Mouse (Mus musculus) embryonic facial prominence, embryonic 12.5 days (tissue): ENCODE data around the gene Ltc4s. TPM values are rescaled to one million over a fixed set of nuclear protein-coding genes. Genes with fewer than 3 reads are reported as not detected.

Experiments used
- ATAC-seq: fragments of 200-750 bp; cut with Nextera tagmentation; 2 replicates; pipeline ENCODE4 v1.8.0; 2017; ENCODE audit not compliant: insufficient number of reproducible peaks, insufficient read depth, low FRiP score, low TSS enrichment
- H3K27ac ChIP-seq: fragments of 300-500 bp; sonication (generic); 2 replicates; pipeline ENCODE4 v1.5.1; 2016; ENCODE audit warnings: mild to moderate bottlenecking
- H3K27me3 ChIP-seq: fragments of 300-500 bp; sonication (generic); 2 replicates; pipeline ENCODE4 v1.6.1; 2016; ENCODE audit warnings: mild to moderate bottlenecking, moderate library complexity
- H3K36me3 ChIP-seq: fragments of 300-500 bp; sonication (generic); 2 replicates; pipeline ENCODE4 v1.6.1; 2016; ENCODE audit warnings: mild to moderate bottlenecking
- H3K4me1 ChIP-seq: fragments of 300-500 bp; sonication (generic); 2 replicates; pipeline ENCODE4 v1.6.1; 2016
- H3K4me2 ChIP-seq: fragments of 300-500 bp; sonication (generic); replicated peaks from 2 replicates; pipeline ENCODE4 v1.6.1; 2016; ENCODE audit warnings: mild to moderate bottlenecking, moderate library complexity
- H3K4me3 ChIP-seq: fragments of 300-500 bp; sonication (generic); 2 replicates; pipeline ENCODE4 v1.5.1; 2016; ENCODE audit warnings: mild to moderate bottlenecking
- H3K9ac ChIP-seq: fragments of 300-500 bp; sonication (generic); 2 replicates; pipeline ENCODE4 v1.6.1; 2016; ENCODE audit warnings: mild to moderate bottlenecking, moderate library complexity
- H3K9me3 ChIP-seq: fragments of 300-500 bp; sonication (generic); 2 replicates; pipeline ENCODE4 v1.6.1; 2016; ENCODE audit warnings: mild to moderate bottlenecking, moderate library complexity
- WGBS: fragments of 180-500 bp; shearing (Covaris S2); methylation state at CpG from one replicate; pipeline ENCODE4 v1.1.7; 2016; 5-methylcytosine and 5-hydroxymethylcytosine counted together
- polyA plus RNA-seq: library from polyadenylated mRNA; unstranded; fragments of >200 nt; fragmentation: Nextera tagmentation; extraction: Ambion mirVana; gene quantifications from 2 replicates; pipeline ENCODE4 v1.2.1, GENCODE M21; 2016

Ltc4s gene
- 0.62 and 0.74 TPM in 2 replicates for polyA plus RNA-seq

- Histone ChIP-seq H3K4me1 (0 out of 2 replicates have a peak, but pooled peaks cover 12% of the 10 kb centered on the region), H3K4me3 (peak within 1 kb of the TSS; percentile 64), H3K9me3 (no peaks in the 10 kb centered on the region), H3K27ac (no peak within 1 kb of the TSS), H3K9ac (no peak within 1 kb of the TSS), H3K27me3 (peaks cover 27% of the 10 kb centered on the region), H3K4me2 (peak within 1 kb of the TSS; percentile 93), H3K36me3 (peaks cover 21% of the 10 kb centered on the region)
- WGBS = 38% methylated on average over 10 of the region's 10 CpGs
- ATAC-seq = no peak
These were observed at the start of gene Ltc4s for GRCm38 (mm10) chr11:50238324-50238723. Gene Ltc4s (minus strand): TSS chr11:50238616.

GRCm38 (mm10) chr11:50286428-50286827 lies 48.0 kb upstream of the Ltc4s start:
- Histone ChIP-seq H3K4me2 (no peak overlapping the region), H3K4me3 (no peak overlapping the region), H3K27ac (no peak overlapping the region), H3K36me3 (peaks cover 17% of the 10 kb centered on the region), H3K4me1 (peaks cover 12% of the 10 kb centered on the region), H3K9ac (no peak overlapping the region), H3K9me3 (no peaks in the 10 kb centered on the region), H3K27me3 (no peaks in the 10 kb centered on the region)
- no peak for ATAC-seq
- 93% methylated on average over 1 of the region's 1 CpGs for WGBS

- Histone ChIP-seq H3K4me2 (no peak overlapping the region), H3K9ac (no peak overlapping the region), H3K27me3 (no peaks in the 10 kb centered on the region), H3K27ac (no peak overlapping the region), H3K9me3 (no peaks in the 10 kb centered on the region), H3K4me3 (no peak overlapping the region), H3K4me1 (peaks cover 12% of the 10 kb centered on the region), H3K36me3 (peaks cover 20% of the 10 kb centered on the region)
- ATAC-seq = no peak
- WGBS = 95% methylated on average over 7 of the region's 7 CpGs
These were observed 47.3 kb upstream of the Ltc4s start for GRCm38 (mm10) chr11:50285696-50286095.

GRCm38 (mm10) chr11:50285263-50285662 lies 46.8 kb upstream of the Ltc4s start:
- Histone ChIP-seq H3K36me3 (peaks cover 23% of the 10 kb centered on the region), H3K4me1 (peaks cover 9% of the 10 kb centered on the region), H3K27me3 (no peaks in the 10 kb centered on the region), H3K27ac (no peak overlapping the region), H3K4me2 (no peak overlapping the region), H3K9me3 (no peaks in the 10 kb centered on the region), H3K9ac (no peak overlapping the region), H3K4me3 (no peak overlapping the region)
- 90% methylated on average over 5 of the region's 5 CpGs for WGBS
- ATAC-seq = no peak

- no peaks in the 10 kb centered on the region for H3K9me3 ChIP-seq
- 88% methylated on average over 1 of the region's 1 CpGs for WGBS
- H3K27ac ChIP-seq = no peak overlapping the region
- no peak for ATAC-seq
- no peaks in the 10 kb centered on the region for H3K27me3 ChIP-seq
- H3K4me1 ChIP-seq = no peaks in the 10 kb centered on the region
- no peak overlapping the region for H3K9ac ChIP-seq
- no peak overlapping the region for H3K4me2 ChIP-seq
- H3K36me3 ChIP-seq = peaks cover 13% of the 10 kb centered on the region
- no peak overlapping the region for H3K4me3 ChIP-seq
These were observed 41.6 kb upstream of the Ltc4s start for GRCm38 (mm10) chr11:50280053-50280452.

GRCm38 (mm10) chr11:50279005-50279404 lies 40.6 kb upstream of the Ltc4s start:
- no peaks in the 10 kb centered on the region for H3K4me1 ChIP-seq
- H3K36me3 ChIP-seq = peaks cover 13% of the 10 kb centered on the region
- H3K27me3 ChIP-seq = no peaks in the 10 kb centered on the region
- no peaks in the 10 kb centered on the region for H3K9me3 ChIP-seq
- H3K4me3 ChIP-seq = no peak overlapping the region
- no peak overlapping the region for H3K27ac ChIP-seq
- WGBS = 85% methylated on average over 4 of the region's 4 CpGs
- H3K4me2 ChIP-seq = no peak overlapping the region
- no peak overlapping the region for H3K9ac ChIP-seq
- ATAC-seq = no peak

- no peak overlapping the region for H3K4me2 ChIP-seq
- H3K4me3 ChIP-seq = no peak overlapping the region
- H3K4me1 ChIP-seq = no peaks in the 10 kb centered on the region
- no peak overlapping the region for H3K27ac ChIP-seq
- H3K27me3 ChIP-seq = no peaks in the 10 kb centered on the region
- no peak for ATAC-seq
- WGBS = 91% methylated on average over 6 of the region's 6 CpGs
- H3K9me3 ChIP-seq = no peaks in the 10 kb centered on the region
- H3K36me3 ChIP-seq = peaks cover 13% of the 10 kb centered on the region
- H3K9ac ChIP-seq = no peak overlapping the region
These were observed 39.3 kb upstream of the Ltc4s start for GRCm38 (mm10) chr11:50277706-50278105.

GRCm38 (mm10) chr11:50277025-50277424 lies 38.6 kb upstream of the Ltc4s start:
- ATAC-seq = no peak
- H3K36me3 ChIP-seq = peaks cover 13% of the 10 kb centered on the region

GRCm38 (mm10) chr11:50275568-50276151 lies 37.2 kb upstream of the Ltc4s start:
- H3K9ac ChIP-seq = no peak overlapping the region
- no peak overlapping the region for H3K4me3 ChIP-seq
- no peaks in the 10 kb centered on the region for H3K27me3 ChIP-seq
- 89% methylated on average over 5 of the region's 5 CpGs for WGBS
- H3K9me3 ChIP-seq = no peaks in the 10 kb centered on the region
- H3K4me1 ChIP-seq = no peaks in the 10 kb centered on the region
- no peak overlapping the region for H3K27ac ChIP-seq
- no peak overlapping the region for H3K4me2 ChIP-seq
- H3K36me3 ChIP-seq = peaks cover 11% of the 10 kb centered on the region
- ATAC-seq = no peak

More at GRCm38 (mm10) chr11:50277025-50277424, 38.6 kb upstream of the Ltc4s start:
- Histone ChIP-seq H3K9me3 (no peaks in the 10 kb centered on the region), H3K27ac (no peak overlapping the region), H3K9ac (no peak overlapping the region), H3K4me2 (no peak overlapping the region), H3K4me1 (no peaks in the 10 kb centered on the region), H3K4me3 (no peak overlapping the region), H3K27me3 (no peaks in the 10 kb centered on the region)

- H3K4me1 ChIP-seq = no peaks in the 10 kb centered on the region
- 92% methylated on average over 2 of the region's 2 CpGs for WGBS
These were observed 36.7 kb upstream of the Ltc4s start for GRCm38 (mm10) chr11:50275077-50275476.

GRCm38 (mm10) chr11:50272819-50273218 lies 34.4 kb upstream of the Ltc4s start:
- Histone ChIP-seq H3K4me2 (no peak overlapping the region), H3K4me1 (no peaks in the 10 kb centered on the region), H3K9ac (no peak overlapping the region), H3K27me3 (no peaks in the 10 kb centered on the region), H3K9me3 (no peaks in the 10 kb centered on the region), H3K36me3 (peaks cover 6% of the 10 kb centered on the region), H3K27ac (no peak overlapping the region), H3K4me3 (no peak overlapping the region)
- no peak for ATAC-seq
- 97% methylated on average over 2 of the region's 2 CpGs for WGBS

More at GRCm38 (mm10) chr11:50275077-50275476, 36.7 kb upstream of the Ltc4s start:
- Histone ChIP-seq H3K4me3 (no peak overlapping the region), H3K9ac (no peak overlapping the region), H3K27me3 (no peaks in the 10 kb centered on the region), H3K9me3 (no peaks in the 10 kb centered on the region), H3K4me2 (no peak overlapping the region), H3K36me3 (peaks cover 6% of the 10 kb centered on the region), H3K27ac (no peak overlapping the region)
- no peak for ATAC-seq

GRCm38 (mm10) chr11:50269885-50270284 lies 31.5 kb upstream of the Ltc4s start:
- no peak overlapping the region for H3K4me3 ChIP-seq
- peaks cover 23% of the 10 kb centered on the region for H3K36me3 ChIP-seq
- ATAC-seq = no peak
- no peak overlapping the region for H3K27ac ChIP-seq
- H3K27me3 ChIP-seq = no peaks in the 10 kb centered on the region
- no peak overlapping the region for H3K4me2 ChIP-seq
- WGBS = 93% methylated on average over 1 of the region's 1 CpGs
- no peaks in the 10 kb centered on the region for H3K4me1 ChIP-seq
- H3K9me3 ChIP-seq = no peaks in the 10 kb centered on the region
- no peak overlapping the region for H3K9ac ChIP-seq
